Mouse (Mus musculus): ENCODE data around the gene Prep. TPM values are rescaled to one million over a fixed set of nuclear protein-coding genes. Genes with fewer than 3 reads are reported as not detected.

Prep gene
- polyA plus RNA-seq, 1 experiment from 2014 or later: 13.6 TPM

- ChIA-PET CTCF (no interaction called here), POLR2A (no interaction called here)
- in situ Hi-C loops (cut with MboI; ENCODE audit: low pct_unique_long_range_greater_than_20kb): loop anchor here (25.0 kb wide), 1 partner anchor 820 kb away; no protein-coding TSS in a partner anchor
- no peaks in the 10 kb centered on the region for H3K27me3 ChIP-seq
- no peak for TF ChIP-seq CTCF (IDR thresholded peaks at IDR 0.05)
- no peak for ATAC-seq
- DNase-seq (ENCODE audit: low read depth, low spot score): no peak
Measured at GRCm38 (mm10) chr10:45092080-45093056, 25.4 kb downstream of the Prep start.

- in situ Hi-C loops (cut with MboI; ENCODE audit: low pct_unique_long_range_greater_than_20kb): loop anchor here (25.0 kb wide), 1 partner anchor 814 kb away; no protein-coding TSS in a partner anchor
- peak; percentile 58 for TF ChIP-seq CTCF (IDR thresholded peaks at IDR 0.05)
- no peak for ATAC-seq
- H3K27me3 ChIP-seq: no peaks in the 10 kb centered on the region
- POLR2A ChIA-PET: no interaction called here
- no peak for DNase-seq (ENCODE audit: low read depth, low spot score)
- CTCF ChIA-PET: interaction anchor here (1.0 to 1.3 kb wide), 4 partner anchors 9 to 275 kb away, joined by 3 to 5 read pairs (median 3); no protein-coding TSS in a partner anchor
Measured at GRCm38 (mm10) chr10:45098751-45099150, 31.7 kb downstream of the Prep start.

GRCm38 (mm10) chr10:45100473-45100872, 33.5 kb downstream of the Prep start:
- ChIA-PET CTCF (interaction anchor here (0.9 to 1.0 kb wide), 2 partner anchors 31 to 272 kb away, joined by 3 read pairs; no protein-coding TSS in a partner anchor), POLR2A (no interaction called here)
- TF ChIP-seq CTCF (IDR thresholded peaks at IDR 0.05): no peak
- ATAC-seq (no peak), DNase-seq (ENCODE audit: low read depth, low spot score) (no peak)
- in situ Hi-C loops (cut with MboI; ENCODE audit: low pct_unique_long_range_greater_than_20kb): loop anchor here (5.0 kb wide), 1 partner anchor 272 kb away; no protein-coding TSS in a partner anchor
- H3K27me3 ChIP-seq: no peaks in the 10 kb centered on the region

- no peak for TF ChIP-seq CTCF (IDR thresholded peaks at IDR 0.05)
- in situ Hi-C loops (cut with MboI; ENCODE audit: low pct_unique_long_range_greater_than_20kb): loop anchor here (5.0 kb wide), 1 partner anchor 269 kb away; no protein-coding TSS in a partner anchor
- ChIA-PET CTCF (interaction anchor here (0.8 to 1.4 kb wide), 4 partner anchors 9 to 270 kb away, joined by 3 to 4 read pairs (median 3); no protein-coding TSS in a partner anchor), POLR2A (no interaction called here)
- DNase-seq (ENCODE audit: low read depth, low spot score): no peak
- ATAC-seq: no peak
- no peaks in the 10 kb centered on the region for H3K27me3 ChIP-seq
Measured at GRCm38 (mm10) chr10:45103184-45103583, 36.2 kb downstream of the Prep start.

- TF ChIP-seq CTCF (IDR thresholded peaks at IDR 0.05): no peak
- in situ Hi-C loops (cut with MboI; ENCODE audit: low pct_unique_long_range_greater_than_20kb): loop anchor here (5.0 kb wide), 1 partner anchor 268 kb away; no protein-coding TSS in a partner anchor
- ChIA-PET CTCF (interaction anchor here (0.7 to 1.4 kb wide), 3 partner anchors 10 to 158 kb away, joined by 3 to 4 read pairs (median 3); no protein-coding TSS in a partner anchor), POLR2A (interaction anchor here (0.6 to 0.8 kb wide), 3 partner anchors 9 to 42 kb away, joined by 3 read pairs; no protein-coding TSS in a partner anchor)
- ATAC-seq: no peak
- H3K27me3 ChIP-seq: no peaks in the 10 kb centered on the region
- DNase-seq (ENCODE audit: low read depth, low spot score): no peak
Measured at GRCm38 (mm10) chr10:45104098-45104497, 37.1 kb downstream of the Prep start.

GRCm38 (mm10) chr10:45104535-45105079, 37.6 kb downstream of the Prep start:
- no peak for TF ChIP-seq CTCF (IDR thresholded peaks at IDR 0.05)
- CTCF ChIA-PET: interaction anchor here (0.7 to 1.4 kb wide), 2 partner anchors 43 to 157 kb away, joined by 3 to 4 read pairs; no protein-coding TSS in a partner anchor
- H3K27me3 ChIP-seq: no peaks in the 10 kb centered on the region
- no peak for DNase-seq (ENCODE audit: low read depth, low spot score)
- no peak for ATAC-seq
- POLR2A ChIA-PET: interaction anchor here (0.6 to 0.8 kb wide), 3 partner anchors 9 to 42 kb away, joined by 3 read pairs; no protein-coding TSS in a partner anchor
- in situ Hi-C loops (cut with MboI; ENCODE audit: low pct_unique_long_range_greater_than_20kb): loop anchor here (5.0 kb wide), 1 partner anchor 268 kb away; no protein-coding TSS in a partner anchor

GRCm38 (mm10) chr10:45106541-45106940, 39.5 kb downstream of the Prep start:
- no peak for DNase-seq (ENCODE audit: low read depth, low spot score)
- H3K27me3 ChIP-seq: no peaks in the 10 kb centered on the region
- ATAC-seq: no peak
- ChIA-PET CTCF (interaction anchor here (4.3 kb wide), 1 partner anchor 266 kb away, joined by 22 read pairs; no protein-coding TSS in a partner anchor), POLR2A (interaction anchor here (1.0 kb wide), 1 partner anchor 32 kb away, joined by 4 read pairs; no protein-coding TSS in a partner anchor)
- in situ Hi-C loops (cut with MboI; ENCODE audit: low pct_unique_long_range_greater_than_20kb): no loop called here
- no peak for TF ChIP-seq CTCF (IDR thresholded peaks at IDR 0.05)

GRCm38 (mm10) chr10:45107313-45107712, 40.3 kb downstream of the Prep start:
- no peak for TF ChIP-seq CTCF (IDR thresholded peaks at IDR 0.05)
- in situ Hi-C loops (cut with MboI; ENCODE audit: low pct_unique_long_range_greater_than_20kb): no loop called here
- DNase-seq (ENCODE audit: low read depth, low spot score): no peak
- no peaks in the 10 kb centered on the region for H3K27me3 ChIP-seq
- ChIA-PET POLR2A (no interaction called here), CTCF (interaction anchor here (1.5 to 4.3 kb wide), 3 partner anchors 8 to 266 kb away, joined by 3 to 22 read pairs (median 5); no protein-coding TSS in a partner anchor)
- ATAC-seq: no peak

DNA sequence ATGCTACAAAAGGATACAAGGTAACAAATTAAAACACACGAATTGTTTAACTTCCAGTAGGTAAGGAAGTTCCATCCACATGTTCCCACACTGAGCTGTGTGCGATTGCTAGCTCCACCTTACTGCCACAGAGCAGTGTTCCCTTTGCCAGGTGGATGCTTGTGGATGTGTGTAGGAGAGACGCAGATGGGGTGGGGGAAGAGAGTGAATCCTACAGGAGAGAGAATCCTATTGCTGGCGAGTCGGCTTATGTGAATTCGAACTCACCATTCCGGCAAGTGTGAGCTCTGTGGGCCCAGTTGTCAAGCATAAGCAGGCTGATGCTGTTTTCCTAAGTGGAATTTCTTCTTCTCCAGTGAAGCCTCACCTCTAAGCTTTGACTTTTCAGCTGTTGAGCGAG, 42.0 kb downstream of the Prep start:
- no peaks in the 10 kb centered on the region for H3K27me3 ChIP-seq
- DNase-seq (ENCODE audit: low read depth, low spot score): no peak
- no peak for TF ChIP-seq CTCF (IDR thresholded peaks at IDR 0.05)
- ATAC-seq: no peak
- CTCF ChIA-PET: interaction anchor here (1.1 to 4.3 kb wide), 2 partner anchors 23 to 264 kb away, joined by 5 to 22 read pairs; no protein-coding TSS in a partner anchor
- POLR2A ChIA-PET: interaction anchor here (0.6 kb wide), 1 partner anchor 260 kb away, joined by 3 read pairs; no protein-coding TSS in a partner anchor
- in situ Hi-C loops (cut with MboI; ENCODE audit: low pct_unique_long_range_greater_than_20kb): no loop called here

GRCm38 (mm10) chr10:45109974-45110373, 43.0 kb downstream of the Prep start:
- H3K27me3 ChIP-seq: no peaks in the 10 kb centered on the region
- POLR2A ChIA-PET: no interaction called here
- TF ChIP-seq CTCF (IDR thresholded peaks at IDR 0.05): no peak
- DNase-seq (ENCODE audit: low read depth, low spot score) (no peak), ATAC-seq (no peak)
- in situ Hi-C loops (cut with MboI; ENCODE audit: low pct_unique_long_range_greater_than_20kb): no loop called here
- CTCF ChIA-PET: no interaction called here

Data from Patski (cell line).